Mouse (Mus musculus): ENCODE results near the gene Mpc1. TPM values are rescaled to one million over a fixed set of nuclear protein-coding genes. Genes with fewer than 3 reads are reported as not detected.

Mpc1 gene
- polyA plus RNA-seq, 1 experiment: 24.5 TPM

GRCm38 (mm10) chr17:8240517-8240916 is 42.2 kb upstream of the Mpc1 start:
- WGBS: 30% methylated on average over 4 of the region's 4 CpGs
- TF ChIP-seq POLR2A (IDR thresholded peaks at IDR 0.05; ENCODE audit: low read depth, low read length): no peak
- no peak for TF ChIP-seq CTCF (IDR thresholded peaks at IDR 0.05; ENCODE audit: extremely low read depth, insufficient read depth, insufficient read length, insufficient replicate concordance)

GRCm38 (mm10) chr17:8241645-8242044 is 41.1 kb upstream of the Mpc1 start:
- no peaks in the 10 kb centered on the region for H3K27me3 ChIP-seq (ENCODE audit: control insufficient read depth, insufficient read depth, low read length)
- TF ChIP-seq POLR2A (IDR thresholded peaks at IDR 0.05; ENCODE audit: low read depth, low read length): no peak
- TF ChIP-seq CTCF (IDR thresholded peaks at IDR 0.05; ENCODE audit: extremely low read depth, insufficient read depth, insufficient read length, insufficient replicate concordance): no peak
- no peak for DNase-seq (ENCODE audit: low read depth in 1 of 2, low spot score in 2 of 2)
- peaks cover 73% of the 10 kb centered on the region for H3K4me1 ChIP-seq (ENCODE audit: control insufficient read depth, insufficient read depth, insufficient read length)
- no peak overlapping the region for H3K4me3 ChIP-seq (ENCODE audit: extremely low read depth, insufficient read depth, insufficient read length)
- H3K27ac ChIP-seq (ENCODE audit: insufficient read depth, low read length): peak overlapping the region; percentile 49; the same call in 1 of the 2 replicates
- H3K36me3 ChIP-seq (ENCODE audit: control insufficient read depth, insufficient read depth, low read length): no peaks in the 10 kb centered on the region
- WGBS: 86% methylated on average over 12 of the region's 12 CpGs

More at GRCm38 (mm10) chr17:8240517-8240916, 42.2 kb upstream of the Mpc1 start:
- DNase-seq (ENCODE audit: low read depth in 1 of 2, low spot score in 2 of 2): no peak
- no peaks in the 10 kb centered on the region for H3K27me3 ChIP-seq (ENCODE audit: control insufficient read depth, insufficient read depth, low read length)
- H3K4me3 ChIP-seq (ENCODE audit: extremely low read depth, insufficient read depth, insufficient read length): no peak overlapping the region
- H3K36me3 ChIP-seq (ENCODE audit: control insufficient read depth, insufficient read depth, low read length): no peaks in the 10 kb centered on the region
- H3K4me1 ChIP-seq (ENCODE audit: control insufficient read depth, insufficient read depth, insufficient read length): peaks cover 68% of the 10 kb centered on the region
- peak overlapping the region; percentile 88 for H3K27ac ChIP-seq (ENCODE audit: insufficient read depth, low read length)

GRCm38 (mm10) chr17:8242186-8242585 is 40.5 kb upstream of the Mpc1 start:
- Histone ChIP-seq H3K4me3 (ENCODE audit: extremely low read depth, insufficient read depth, insufficient read length) (no peak overlapping the region), H3K36me3 (ENCODE audit: control insufficient read depth, insufficient read depth, low read length) (no peaks in the 10 kb centered on the region), H3K27me3 (ENCODE audit: control insufficient read depth, insufficient read depth, low read length) (no peaks in the 10 kb centered on the region), H3K4me1 (ENCODE audit: control insufficient read depth, insufficient read depth, insufficient read length) (peaks cover 74% of the 10 kb centered on the region), H3K27ac (ENCODE audit: insufficient read depth, low read length) (peak overlapping the region; percentile 49)
- whole genome bisulfite sequencing: 71% methylated on average over 11 of the region's 11 CpGs
- DNase-seq (ENCODE audit: low read depth in 1 of 2, low spot score in 2 of 2): no peak
- TF ChIP-seq CTCF (IDR thresholded peaks at IDR 0.05; ENCODE audit: extremely low read depth, insufficient read depth, insufficient read length, insufficient replicate concordance) (no peak), POLR2A (IDR thresholded peaks at IDR 0.05; ENCODE audit: low read depth, low read length) (no peak)

GRCm38 (mm10) chr17:8244124-8244523 is 38.6 kb upstream of the Mpc1 start:
- Histone ChIP-seq H3K4me1 (ENCODE audit: control insufficient read depth, insufficient read depth, insufficient read length) (peaks cover 62% of the 10 kb centered on the region), H3K27ac (ENCODE audit: insufficient read depth, low read length) (peak overlapping the region; percentile 54), H3K4me3 (ENCODE audit: extremely low read depth, insufficient read depth, insufficient read length) (no peak overlapping the region), H3K27me3 (ENCODE audit: control insufficient read depth, insufficient read depth, low read length) (no peaks in the 10 kb centered on the region), H3K36me3 (ENCODE audit: control insufficient read depth, insufficient read depth, low read length) (no peaks in the 10 kb centered on the region)
- no peak for DNase-seq (ENCODE audit: low read depth in 1 of 2, low spot score in 2 of 2)
- TF ChIP-seq CTCF (IDR thresholded peaks at IDR 0.05; ENCODE audit: extremely low read depth, insufficient read depth, insufficient read length, insufficient replicate concordance): no peak
- 86% methylated on average over 2 of the region's 2 CpGs for WGBS

- H3K36me3 ChIP-seq (ENCODE audit: control insufficient read depth, insufficient read depth, low read length): 0 out of 2 replicates have a peak, but pooled peaks cover 3% of the 10 kb centered on the region
- H3K4me1 ChIP-seq (ENCODE audit: control insufficient read depth, insufficient read depth, insufficient read length): peaks cover 46% of the 10 kb centered on the region; the same call in 1 of the 2 replicates
- no peak for TF ChIP-seq POLR2A (IDR thresholded peaks at IDR 0.05; ENCODE audit: low read depth, low read length)
- TF ChIP-seq CTCF (IDR thresholded peaks at IDR 0.05; ENCODE audit: extremely low read depth, insufficient read depth, insufficient read length, insufficient replicate concordance): no peak
- H3K27ac ChIP-seq (ENCODE audit: insufficient read depth, low read length): peak overlapping the region; percentile 81
- peak in 1 of 2 experiments; percentile 40 for DNase-seq (ENCODE audit: low read depth in 1 of 2, low spot score in 2 of 2)
- no peaks in the 10 kb centered on the region for H3K27me3 ChIP-seq (ENCODE audit: control insufficient read depth, insufficient read depth, low read length)
- WGBS: 85% methylated on average over 4 of the region's 4 CpGs
- H3K4me3 ChIP-seq (ENCODE audit: extremely low read depth, insufficient read depth, insufficient read length): peak overlapping the region; percentile 21; the same call in 1 of the 2 replicates
Measured at GRCm38 (mm10) chr17:8246102-8246754, 36.5 kb upstream of the Mpc1 start.

- TF ChIP-seq CTCF (IDR thresholded peaks at IDR 0.05; ENCODE audit: extremely low read depth, insufficient read depth, insufficient read length, insufficient replicate concordance) (no peak), POLR2A (IDR thresholded peaks at IDR 0.05; ENCODE audit: low read depth, low read length) (no peak)
- DNase-seq (ENCODE audit: low read depth in 1 of 2, low spot score in 2 of 2): no peak
- Histone ChIP-seq H3K4me1 (ENCODE audit: control insufficient read depth, insufficient read depth, insufficient read length) (peaks cover 16% of the 10 kb centered on the region; the same call in 1 of the 2 replicates), H3K4me3 (ENCODE audit: extremely low read depth, insufficient read depth, insufficient read length) (no peak overlapping the region), H3K36me3 (ENCODE audit: control insufficient read depth, insufficient read depth, low read length) (peaks cover 3% of the 10 kb centered on the region; the same call in 1 of the 2 replicates), H3K27me3 (ENCODE audit: control insufficient read depth, insufficient read depth, low read length) (no peaks in the 10 kb centered on the region), H3K27ac (ENCODE audit: insufficient read depth, low read length) (no peak overlapping the region)
- WGBS: 81% methylated on average over 7 of the region's 7 CpGs
Measured at GRCm38 (mm10) chr17:8251704-8252103, 31.0 kb upstream of the Mpc1 start.

GRCm38 (mm10) chr17:8254268-8254667 is 28.4 kb upstream of the Mpc1 start:
- TF ChIP-seq POLR2A (IDR thresholded peaks at IDR 0.05; ENCODE audit: low read depth, low read length) (no peak), CTCF (IDR thresholded peaks at IDR 0.05; ENCODE audit: extremely low read depth, insufficient read depth, insufficient read length, insufficient replicate concordance) (no peak)
- Histone ChIP-seq H3K36me3 (ENCODE audit: control insufficient read depth, insufficient read depth, low read length) (peaks cover 5% of the 10 kb centered on the region), H3K4me3 (ENCODE audit: extremely low read depth, insufficient read depth, insufficient read length) (no peak overlapping the region), H3K27ac (ENCODE audit: insufficient read depth, low read length) (no peak overlapping the region), H3K27me3 (ENCODE audit: control insufficient read depth, insufficient read depth, low read length) (no peaks in the 10 kb centered on the region), H3K4me1 (ENCODE audit: control insufficient read depth, insufficient read depth, insufficient read length) (peaks cover 11% of the 10 kb centered on the region; the same call in 1 of the 2 replicates)
- DNase-seq (ENCODE audit: low read depth in 1 of 2, low spot score in 2 of 2): no peak
